Mouse (Mus musculus) CH12.LX (cell line): ENCODE measurements around the gene Asic1. TPM values are rescaled to one million over a fixed set of nuclear protein-coding genes. Genes with fewer than 3 reads are reported as not detected.

Experiments used
- DNase-seq: peaks from one replicate; pipeline ENCODE4 v3.0.0-alpha.2; 2013; ENCODE audit errors: extremely low read depth
- H3K27ac ChIP-seq: 2 replicates; pipeline ENCODE4 v1.5.1; 2012; ENCODE audit warnings: low read depth, mild to moderate bottlenecking, control low read depth, moderate library complexity; ENCODE audit not compliant: insufficient read depth
- H3K27me3 ChIP-seq: replicated peaks from 2 replicates; pipeline ENCODE3; 2012; ENCODE audit warnings: inconsistent platforms
- H3K36me3 ChIP-seq, 2 experiments: replicated peaks in 1 of 2; 2 replicates each; pipeline versions ENCODE3 to v1.6.1; 2012; ENCODE audit warnings: inconsistent platforms in 1 of 2, low read length in 1 of 2, mild to moderate bottlenecking in 1 of 2, mixed read lengths in 1 of 2, moderate library complexity in 1 of 2; ENCODE audit not compliant: control insufficient read depth in 1 of 2, insufficient read depth in 1 of 2
- H3K4me1 ChIP-seq, 2 experiments: 2 replicates each; pipeline ENCODE4 v1.6.1; 2012; ENCODE audit warnings: inconsistent platforms in 1 of 2, moderate library complexity in 1 of 2; ENCODE audit not compliant: insufficient read depth in 2 of 2, control insufficient read depth in 1 of 2
- H3K4me2 ChIP-seq: 2 replicates; pipeline ENCODE4 v1.6.1; 2012; ENCODE audit warnings: low read depth, mild to moderate bottlenecking, control low read depth; ENCODE audit not compliant: poor library complexity, insufficient read depth, severe bottlenecking
- H3K4me3 ChIP-seq, 3 experiments: fragments of 150-350 bp in 1 of 3; sonication (generic) in 1 of 3; replicated peaks in 1 of 3; 2 replicates each; pipeline versions ENCODE3 to v1.5.1; 2011 to 2012; ENCODE audit warnings: low read depth in 2 of 3, low read length in 2 of 3, mild to moderate bottlenecking in 2 of 3, moderate library complexity in 2 of 3, control low read depth in 1 of 3, improper control_type of control experiment in 1 of 3, inconsistent platforms in 1 of 3, mixed read lengths in 1 of 3; ENCODE audit not compliant: poor library complexity in 1 of 3
- H3K79me2 ChIP-seq: replicated peaks from 2 replicates; pipeline ENCODE4 v1.6.1; 2012; ENCODE audit warnings: mild to moderate bottlenecking, moderate library complexity; ENCODE audit not compliant: control insufficient read depth, poor library complexity, insufficient read depth, severe bottlenecking; ENCODE audit errors: extremely low read depth
- H3K9ac ChIP-seq: 2 replicates; pipeline ENCODE4 v1.6.1; 2012; ENCODE audit warnings: low read depth, mild to moderate bottlenecking, control low read depth, moderate library complexity; ENCODE audit not compliant: insufficient read depth
- H3K9me3 ChIP-seq: replicated peaks from 2 replicates; pipeline ENCODE3; 2012; ENCODE audit warnings: low read length, inconsistent platforms, mixed read lengths
- CTCF ChIP-seq, 2 experiments: IDR thresholded peaks in 1 of 2; conservative IDR thresholded peaks in 1 of 2; 2 replicates each; pipeline ENCODE4 v1.5.1; 2011 to 2012; ENCODE audit warnings: low read depth in 2 of 2, low read length in 2 of 2, improper control_type of control experiment in 1 of 2, inconsistent platforms in 1 of 2, mild to moderate bottlenecking in 1 of 2, moderate library complexity in 1 of 2
- ELF1 ChIP-seq: IDR thresholded peaks from 2 replicates; pipeline ENCODE4 v1.6.1; 2014; ENCODE audit warnings: low read depth, mild to moderate bottlenecking, inconsistent platforms, low read length, improper control_type of control experiment
- ETS1 ChIP-seq: conservative IDR thresholded peaks from 2 replicates; pipeline ENCODE4 v1.6.1; 2012; ENCODE audit warnings: low read depth, mild to moderate bottlenecking, inconsistent platforms, low read length, improper control_type of control experiment, moderate library complexity
- GABPA ChIP-seq: IDR thresholded peaks from 2 replicates; pipeline ENCODE4 v1.6.1; 2012; ENCODE audit warnings: low read depth, low read length, improper control_type of control experiment, inconsistent platforms; ENCODE audit not compliant: insufficient replicate concordance
- IRF4 ChIP-seq: IDR thresholded peaks from 2 replicates; pipeline ENCODE4 v1.6.1; 2014; ENCODE audit warnings: low read depth, mild to moderate bottlenecking, inconsistent platforms, low read length, improper control_type of control experiment
- KAT2A ChIP-seq: IDR thresholded peaks from 2 replicates; pipeline ENCODE4 v1.6.1; 2012; ENCODE audit warnings: low read length, improper control_type of control experiment, inconsistent platforms; ENCODE audit not compliant: insufficient replicate concordance
- MAFK ChIP-seq: IDR thresholded peaks from 2 replicates; pipeline ENCODE4 v1.6.1; 2011; ENCODE audit warnings: low read length, improper control_type of control experiment; ENCODE audit not compliant: insufficient replicate concordance
- MAZ ChIP-seq: IDR thresholded peaks from 2 replicates; pipeline ENCODE4 v1.6.1; 2012; ENCODE audit warnings: low read depth, mild to moderate bottlenecking, inconsistent platforms, low read length, improper control_type of control experiment, moderate library complexity
- MXI1 ChIP-seq: IDR thresholded peaks from 2 replicates; pipeline ENCODE4 v1.6.1; 2011; ENCODE audit warnings: mild to moderate bottlenecking, low read depth, low read length, improper control_type of control experiment
- PAX5 ChIP-seq: IDR thresholded peaks from 2 replicates; pipeline ENCODE4 v1.6.1; 2012; ENCODE audit warnings: low read length, inconsistent platforms, mixed read lengths
- POLR2A ChIP-seq: IDR thresholded peaks from 2 replicates; pipeline ENCODE4 v1.6.1; 2011; ENCODE audit warnings: low read depth, mild to moderate bottlenecking, improper control_type of control experiment, low read length
- POLR2AphosphoS2 ChIP-seq: IDR thresholded peaks from 2 replicates; pipeline ENCODE4 v1.6.1; 2011; ENCODE audit warnings: low read depth, low read length, improper control_type of control experiment
- RAD21 ChIP-seq: IDR thresholded peaks from 2 replicates; pipeline ENCODE4 v1.6.1; 2011; ENCODE audit warnings: low read depth, mild to moderate bottlenecking, low read length, improper control_type of control experiment, moderate library complexity
- SIN3A ChIP-seq: IDR thresholded peaks from 2 replicates; pipeline ENCODE4 v1.6.1; 2012; ENCODE audit warnings: low read length, improper control_type of control experiment, inconsistent platforms
- SMC3 ChIP-seq: IDR thresholded peaks from 2 replicates; pipeline ENCODE4 v1.6.1; 2011; ENCODE audit warnings: low read depth, low read length, improper control_type of control experiment
- UBTF ChIP-seq: IDR thresholded peaks from 2 replicates; pipeline ENCODE4 v1.6.1; 2012; ENCODE audit warnings: low read depth, mild to moderate bottlenecking, inconsistent platforms, low read length, improper control_type of control experiment, moderate library complexity
- USF1 ChIP-seq: IDR thresholded peaks from 2 replicates; pipeline ENCODE4 v1.6.1; 2014; ENCODE audit warnings: low read depth, mild to moderate bottlenecking, inconsistent platforms, low read length, improper control_type of control experiment
- ZC3H11A ChIP-seq: IDR thresholded peaks from 2 replicates; pipeline ENCODE4 v1.6.1; 2012; ENCODE audit warnings: low read depth, mild to moderate bottlenecking, inconsistent platforms, low read length, improper control_type of control experiment
- ZMIZ1 ChIP-seq: IDR thresholded peaks from 2 replicates; pipeline ENCODE4 v1.6.1; 2012; ENCODE audit warnings: low read depth, mild to moderate bottlenecking, inconsistent platforms, low read length, improper control_type of control experiment
- ZNF384 ChIP-seq: IDR thresholded peaks from 2 replicates; pipeline ENCODE4 v1.6.1; 2012; ENCODE audit warnings: low read depth, low read length, improper control_type of control experiment, inconsistent platforms
- dilution Hi-C: fragments of 300-500 bp; cut with MboI; formaldehyde crosslinking; loops from 2 replicates; pipeline ENCODE4 v1.14.3; 2020; ENCODE audit warnings: low sequenced_read_pairs; ENCODE audit not compliant: extremely low pct_unique_long_range_greater_than_20kb, extremely low pct_ligation_motif_present
- in situ Hi-C: fragments of 300-500 bp; cut with MboI; formaldehyde crosslinking; loops from 3 replicates; pipeline ENCODE4 v1.14.3; 2019; ENCODE audit warnings: low sequenced_read_pairs, low pct_ligation_motif_present, low pct_unique_long_range_greater_than_20kb, mixed read lengths
- polyA plus RNA-seq: library from polyadenylated mRNA; unstranded; fragments of >175 nt; gene quantifications from 2 replicates; pipeline ENCODE4 v1.2.1, GENCODE M21; 2012; ENCODE audit warnings: low read depth; ENCODE audit not compliant: insufficient read length
- total RNA-seq, 2 experiments: library from RNA; depleted of rRNA; stranded (reverse); fragments of 300-350 nt in 1 of 2; fragments of >200 nt in 1 of 2; gene quantifications; 2 replicates each; pipeline ENCODE4 v1.2.3; 2012 to 2014

The Asic1 gene
- total and polyA plus RNA-seq, 3 experiments, result 0.47 to 0.94 TPM; not detected in 1

- Histone ChIP-seq H3K27ac (no peak overlapping the region), H3K79me2 (no peaks in the 10 kb centered on the region), H3K27me3 (peaks cover 76% of the 10 kb centered on the region), H3K9me3 (no peaks in the 10 kb centered on the region), H3K4me1 (peaks cover 3 to 7% of the 10 kb centered on the region in 2 experiments; a peak in 3 of 4 replicates), H3K4me2 (no peak overlapping the region), H3K9ac (no peak overlapping the region), H3K4me3 (no peak overlapping the region), H3K36me3 (no peaks in the 10 kb centered on the region)
- DNase-seq, result peak; percentile 68
- in situ Hi-C loops, result no loop called here
- no peak for TF ChIP-seq MXI1
- peak; percentile 79 for TF ChIP-seq SMC3
- peak; percentile 69 for TF ChIP-seq RAD21
- peak; percentile 88 to 94 for TF ChIP-seq CTCF (conservative IDR thresholded peaks at IDR 0.05 in 1 of 2, IDR thresholded peaks at IDR 0.05 in 1 of 2; ENCODE audit: low read depth in 2 of 2, low read length in 2 of 2)
- 0 out of 2 replicates have a peak, but pooled peaks have one; percentile 2 for TF ChIP-seq ZC3H11A
- dilution Hi-C loops, result no loop called here
These were observed 18.5 kb downstream of the Asic1 start for GRCm38 (mm10) chr15:99688712-99689111.

GRCm38 (mm10) chr15:99690924-99691323 lies 20.8 kb downstream of the Asic1 start:
- peaks cover 85% of the 10 kb centered on the region for H3K27me3 ChIP-seq
- dilution Hi-C loops, result no loop called here

GRCm38 (mm10) chr15:99691976-99692375 lies 21.8 kb downstream of the Asic1 start:
- dilution Hi-C loops (no loop called here), in situ Hi-C loops (no loop called here)
- Histone ChIP-seq H3K4me2 (0 out of 2 replicates have a peak overlapping the region, but pooled peaks have one; percentile 30), H3K4me1 (peaks cover 3 to 8% of the 10 kb centered on the region in 2 experiments; a peak in 3 of 4 replicates), H3K79me2 (no peaks in the 10 kb centered on the region), H3K27me3 (peaks cover 84% of the 10 kb centered on the region), H3K9ac (no peak overlapping the region), H3K4me3 (no peak overlapping the region), H3K9me3 (no peaks in the 10 kb centered on the region)
- peak; percentile 17 for DNase-seq
- TF ChIP-seq POLR2A, result no peak
- TF ChIP-seq IRF4, result no peak
- TF ChIP-seq MXI1, result no peak
- no peak for TF ChIP-seq SMC3
- no peak for TF ChIP-seq USF1
- no peak for TF ChIP-seq PAX5
- TF ChIP-seq MAFK, result no peak
- no peak for TF ChIP-seq ZMIZ1
- TF ChIP-seq UBTF, result no peak
- TF ChIP-seq MAZ, result no peak
- no peak for TF ChIP-seq SIN3A
- TF ChIP-seq GABPA, result no peak
- no peak for TF ChIP-seq KAT2A
- TF ChIP-seq, all 38 proteins: peak for 0
- no peak overlapping the region for H3K27ac ChIP-seq
- H3K36me3 ChIP-seq, result no peaks in the 10 kb centered on the region

More at GRCm38 (mm10) chr15:99690924-99691323, 20.8 kb downstream of the Asic1 start:
- Histone ChIP-seq H3K4me1 (peaks cover 3 to 7% of the 10 kb centered on the region in 2 experiments; a peak in 3 of 4 replicates), H3K4me3 (no peak overlapping the region), H3K4me2 (peak overlapping the region; percentile 30; the same call in 1 of the 2 replicates), H3K9me3 (no peaks in the 10 kb centered on the region), H3K9ac (no peak overlapping the region), H3K27ac (no peak overlapping the region), H3K36me3 (no peaks in the 10 kb centered on the region), H3K79me2 (no peaks in the 10 kb centered on the region)
- no peak for DNase-seq
- no peak for TF ChIP-seq IRF4
- TF ChIP-seq POLR2AphosphoS2, result no peak
- TF ChIP-seq ZNF384, result no peak
- TF ChIP-seq ELF1, result no peak
- no peak for TF ChIP-seq MAFK
- TF ChIP-seq MAZ, result no peak
- TF ChIP-seq SMC3, result no peak
- no peak for TF ChIP-seq ETS1
- TF ChIP-seq POLR2A, result no peak
- no peak for TF ChIP-seq RAD21
- in situ Hi-C loops, result no loop called here
